Mouse (Mus musculus): Measurements from ENCODE around the gene Cnnm2.

- TF ChIP-seq CTCF (IDR thresholded peaks at IDR 0.05; ENCODE audit: low read depth, low read length): no peak
- no peak for TF ChIP-seq POLR2A (IDR thresholded peaks at IDR 0.05; ENCODE audit: borderline replicate concordance, low read depth, low read length)
Measured at GRCm38 (mm10) chr19:46892856-46893255, 131.5 kb downstream of the Cnnm2 start.

All from bone marrow macrophage, adult 2 months (primary cell).